In the genomic region with DNA sequence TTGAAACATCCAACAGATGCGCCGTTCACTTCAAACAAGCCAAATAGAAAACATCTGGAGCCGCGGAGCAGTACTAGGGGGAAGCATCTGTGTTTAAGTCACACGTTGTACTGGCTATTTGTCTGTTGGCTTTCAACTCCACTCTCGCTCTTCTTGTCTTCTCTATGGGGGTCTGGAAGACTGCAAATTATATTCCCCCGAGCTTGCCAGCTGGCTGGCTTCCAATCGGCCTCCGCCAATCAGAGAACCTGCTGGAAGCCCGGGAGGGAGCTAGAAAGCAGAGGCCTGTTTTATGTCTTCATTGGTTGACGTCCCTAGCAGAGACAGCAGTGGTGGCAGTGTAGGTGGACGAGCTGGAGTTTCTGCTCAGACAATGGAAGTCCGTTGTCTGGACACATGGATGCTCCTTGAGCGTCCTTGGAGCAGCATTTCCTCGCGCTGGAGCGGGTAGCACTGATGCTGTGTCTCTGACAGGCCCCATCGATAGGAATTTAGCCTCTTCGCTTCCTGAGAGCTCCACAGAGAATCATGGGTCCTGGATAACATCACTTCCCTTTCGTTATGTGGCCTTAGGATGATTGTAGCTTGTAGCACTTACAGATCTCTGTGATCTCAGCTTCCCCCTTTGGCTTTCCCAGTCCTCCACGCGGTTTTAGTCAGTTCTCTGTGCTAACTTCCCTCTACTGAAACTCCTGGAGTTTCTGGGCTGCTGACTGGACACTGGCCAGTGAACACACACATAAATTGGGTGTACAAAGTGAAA, we compare ENCODE assay signal across 9 mouse cellular contexts.
DNase-seq lines count a peak whose midpoint lies in the region; ATAC-seq and TF ChIP-seq lines count a peak whose summit lies in the region.
"Had no signal": no experiment of that assay in that cellular context is flagged by ENCODE, and none has a peak within 500 bp of the region (broad histone marks: within the 10 kb centered on the region; RNA-seq: fewer than 3 reads in every experiment).

No protein-coding gene starts in this region.

- no peak overlapping the region for H3K9ac ChIP-seq in midbrain, embryonic 11.5 days (ENCODE audit: low read length)
- H3K9ac ChIP-seq in midbrain, embryonic 16.5 days (ENCODE audit: low read depth, low read length): no peak overlapping the region
- no peak overlapping the region for H3K9ac ChIP-seq in hindbrain, embryonic 15.5 days
- H3K9ac ChIP-seq in liver, embryonic 13.5 days: no peak overlapping the region
- H3K9ac ChIP-seq in stomach, embryonic 16.5 days (ENCODE audit: low read length): peak overlapping the region; percentile 44; the same call in 1 of the 2 replicates
- H3K9ac ChIP-seq: midbrain, embryonic 12.5 days had no signal

- no peaks in the 10 kb centered on the region for H3K9me3 ChIP-seq in midbrain, embryonic 11.5 days (ENCODE audit: control insufficient read depth, low read length)
- no peaks in the 10 kb centered on the region for H3K9me3 ChIP-seq in midbrain, embryonic 16.5 days (replicated peaks; ENCODE audit: control insufficient read depth, low read length, poor library complexity, severe bottlenecking)
- H3K9me3 ChIP-seq in hindbrain, embryonic 15.5 days: no peaks in the 10 kb centered on the region
- no peaks in the 10 kb centered on the region for H3K9me3 ChIP-seq in liver, embryonic 13.5 days (replicated peaks)
- H3K9me3 ChIP-seq in stomach, embryonic 16.5 days (replicated peaks; ENCODE audit: control insufficient read depth, low read length): no peaks in the 10 kb centered on the region
- H3K9me3 ChIP-seq: midbrain, embryonic 12.5 days had no signal

- no peaks in the 10 kb centered on the region for H3K36me3 ChIP-seq in midbrain, embryonic 11.5 days (ENCODE audit: control insufficient read depth, insufficient read depth, low read length)
- H3K36me3 ChIP-seq in midbrain, embryonic 16.5 days (ENCODE audit: control insufficient read depth, insufficient read depth, low read length): no peaks in the 10 kb centered on the region
- H3K36me3 ChIP-seq in hindbrain, embryonic 15.5 days: no peaks in the 10 kb centered on the region
- H3K36me3 ChIP-seq in liver, embryonic 13.5 days: no peaks in the 10 kb centered on the region
- H3K36me3 ChIP-seq in stomach, embryonic 16.5 days (ENCODE audit: control insufficient read depth, insufficient read depth, low read length): no peaks in the 10 kb centered on the region
- H3K36me3 ChIP-seq: midbrain, embryonic 12.5 days had no signal

- WGBS in midbrain, embryonic 11.5 days: 81% methylated on average over 22 of the region's 22 CpGs
- WGBS in midbrain, embryonic 16.5 days: 71% methylated on average over 22 of the region's 22 CpGs
- 60% methylated on average over 22 of the region's 22 CpGs for WGBS in hindbrain, embryonic 15.5 days
- WGBS in liver, embryonic 13.5 days (ENCODE audit: insufficient replicate concordance): 60% methylated on average over 22 of the region's 22 CpGs
- 44% methylated on average over 22 of the region's 22 CpGs for WGBS in stomach, embryonic 16.5 days

- no peak for ATAC-seq in midbrain, embryonic 11.5 days (ENCODE audit: low FRiP score)
- ATAC-seq in midbrain, embryonic 16.5 days: no peak
- peak; percentile 75; the same call in 1 of the 2 replicates for ATAC-seq in hindbrain, embryonic 15.5 days (ENCODE audit: low FRiP score, low read depth)
- ATAC-seq in liver, embryonic 13.5 days (ENCODE audit: low read depth): no peak
- ATAC-seq in stomach, embryonic 16.5 days (ENCODE audit: insufficient read depth, low FRiP score): peak; percentile 87

- intact Hi-C loops in gastrocnemius, adult 2 months (cut with DNase I): no loop called here

- no peaks in the 10 kb centered on the region for H3K27me3 ChIP-seq in midbrain, embryonic 11.5 days (ENCODE audit: control insufficient read depth, insufficient read depth, low read length)
- H3K27me3 ChIP-seq in midbrain, embryonic 16.5 days (ENCODE audit: control insufficient read depth, insufficient read depth, low read depth, low read length): no peaks in the 10 kb centered on the region
- no peaks in the 10 kb centered on the region for H3K27me3 ChIP-seq in hindbrain, embryonic 15.5 days
- no peaks in the 10 kb centered on the region for H3K27me3 ChIP-seq in liver, embryonic 13.5 days
- H3K27me3 ChIP-seq in stomach, embryonic 16.5 days (ENCODE audit: control insufficient read depth, insufficient read depth, low read length): no peaks in the 10 kb centered on the region
- H3K27me3 ChIP-seq: midbrain, embryonic 12.5 days had no signal

- H3K4me2 ChIP-seq in midbrain, embryonic 11.5 days: no peak overlapping the region
- no peak overlapping the region for H3K4me2 ChIP-seq in midbrain, embryonic 16.5 days (ENCODE audit: low read length)
- H3K4me2 ChIP-seq in hindbrain, embryonic 15.5 days: peak overlapping the region; percentile 37
- H3K4me2 ChIP-seq in liver, embryonic 13.5 days: no peak overlapping the region
- peak overlapping the region; percentile 40 for H3K4me2 ChIP-seq in stomach, embryonic 16.5 days (ENCODE audit: low read depth, low read length)
- H3K4me2 ChIP-seq: midbrain, embryonic 12.5 days had no signal

- H3K27ac ChIP-seq in midbrain, embryonic 11.5 days (ENCODE audit: low read depth, low read length): no peak overlapping the region
- H3K27ac ChIP-seq in midbrain, embryonic 16.5 days (ENCODE audit: low read length): no peak overlapping the region
- peak overlapping the region; percentile 56 for H3K27ac ChIP-seq in gastrocnemius, adult 2 months
- no peak overlapping the region; the same call in 1 of the 2 replicates for H3K27ac ChIP-seq in hindbrain, embryonic 15.5 days (replicated peaks)
- 0 out of 2 replicates have a peak overlapping the region, but pooled peaks have one; percentile 13 for H3K27ac ChIP-seq in liver, embryonic 13.5 days
- H3K27ac ChIP-seq in stomach, embryonic 16.5 days (ENCODE audit: low read length): peak overlapping the region; percentile 93
- H3K27ac ChIP-seq: midbrain, embryonic 12.5 days had no signal

- no peaks in the 10 kb centered on the region for H3K4me1 ChIP-seq in midbrain, embryonic 11.5 days (ENCODE audit: control insufficient read depth, insufficient read depth, low read length)
- H3K4me1 ChIP-seq in midbrain, embryonic 16.5 days (ENCODE audit: control insufficient read depth, insufficient read depth, low read length): no peaks in the 10 kb centered on the region
- peaks cover 7% of the 10 kb centered on the region; the same call in 1 of the 2 replicates for H3K4me1 ChIP-seq in hindbrain, embryonic 15.5 days (replicated peaks)
- H3K4me1 ChIP-seq in liver, embryonic 13.5 days (replicated peaks): peaks cover 13% of the 10 kb centered on the region; the same call in 1 of the 2 replicates
- H3K4me1 ChIP-seq in stomach, embryonic 16.5 days (ENCODE audit: control insufficient read depth, insufficient read depth, low read length): peaks cover 30% of the 10 kb centered on the region

- TF ChIP-seq CTCF in gastrocnemius, adult 2 months (IDR thresholded peaks at IDR 0.05): no peak

- H3K4me3 ChIP-seq in midbrain, embryonic 11.5 days (ENCODE audit: low read depth, low read length): no peak overlapping the region
- H3K4me3 ChIP-seq in midbrain, embryonic 16.5 days (ENCODE audit: low read depth, low read length): no peak overlapping the region
- peak overlapping the region; percentile 26 for H3K4me3 ChIP-seq in gastrocnemius, adult 2 months
- H3K4me3 ChIP-seq in hindbrain, embryonic 15.5 days: no peak overlapping the region
- no peak overlapping the region for H3K4me3 ChIP-seq in liver, embryonic 13.5 days (replicated peaks)
- H3K4me3 ChIP-seq in stomach, embryonic 16.5 days (replicated peaks; ENCODE audit: low read length): 0 out of 2 replicates have a peak overlapping the region, but pooled peaks have one; percentile 9
- H3K4me3 ChIP-seq: midbrain, embryonic 12.5 days had no signal

- peak; percentile 66 for DNase-seq in midbrain, embryonic 11.5 days (ENCODE audit: low spot score, missing footprints)
- DNase-seq in cerebellum, postnatal 14 days: peak; percentile 80 to 87
- peak; percentile 58 for DNase-seq in gastrocnemius, adult 2 months
- no peak for DNase-seq in liver, embryonic 13.5 days
- no peak for DNase-seq in right cerebral cortex, postnatal 25 days

Comparison
In these comparisons a context has a peak if more than half of its experiments do, and no peak if none do; other contexts are left out.
1. ATAC-seq: peak in hindbrain, embryonic 15.5 days (single experiment) and stomach, embryonic 16.5 days (single experiment); none in midbrain, embryonic 11.5 days (single experiment), midbrain, embryonic 16.5 days (single experiment) and liver, embryonic 13.5 days (single experiment).
2. DNase-seq: peak in midbrain, embryonic 11.5 days (single experiment), cerebellum, postnatal 14 days (2 of 2) and gastrocnemius, adult 2 months (single experiment); none in liver, embryonic 13.5 days (single experiment) and right cerebral cortex, postnatal 25 days (single experiment).
3. H3K27ac ChIP-seq: peak in gastrocnemius, adult 2 months (single experiment), liver, embryonic 13.5 days (single experiment) and stomach, embryonic 16.5 days (single experiment); none in midbrain, embryonic 11.5 days (single experiment), midbrain, embryonic 16.5 days (single experiment) and hindbrain, embryonic 15.5 days (single experiment).
4. H3K4me2 ChIP-seq: peak in hindbrain, embryonic 15.5 days (single experiment) and stomach, embryonic 16.5 days (single experiment); none in midbrain, embryonic 11.5 days (single experiment), midbrain, embryonic 16.5 days (single experiment) and liver, embryonic 13.5 days (single experiment).
5. H3K4me3 ChIP-seq: peak in gastrocnemius, adult 2 months (single experiment) and stomach, embryonic 16.5 days (single experiment); none in midbrain, embryonic 11.5 days (single experiment), midbrain, embryonic 16.5 days (single experiment), hindbrain, embryonic 15.5 days (single experiment) and liver, embryonic 13.5 days (single experiment).